Mouse (Mus musculus) spleen, postnatal 14 days (tissue): ENCODE data around the gene Fam184b.

ENCODE experiments used
- DNase-seq, 2 experiments: peaks; one replicate each; pipeline ENCODE4 v3.0.0; 2021 to 2022; ENCODE audit warnings: low spot score in 2 of 2

Fam184b gene

DNA sequence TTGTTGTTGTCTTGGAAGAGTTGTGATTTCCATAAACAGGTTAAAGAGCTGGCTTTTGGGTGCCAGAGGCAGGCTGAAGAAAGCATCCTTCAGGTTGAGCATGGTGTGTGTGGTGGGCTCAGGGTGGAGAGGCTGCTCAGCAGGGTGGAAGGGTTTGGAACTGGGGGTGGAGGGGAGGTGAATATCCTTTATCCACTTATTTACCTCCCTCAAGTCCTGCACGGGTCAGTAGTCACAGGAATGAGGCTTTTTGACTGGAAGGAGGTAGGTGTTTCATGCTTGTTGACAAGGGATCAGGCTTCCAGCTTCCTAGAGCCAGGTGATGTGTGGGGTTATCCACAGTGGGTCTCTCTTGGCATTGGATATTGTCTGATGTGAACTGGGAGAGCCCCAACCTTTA is 124.8 kb downstream of the Fam184b start:
- no peak for DNase-seq

GRCm38 (mm10) chr5:45513511-45513910 is 125.9 kb downstream of the Fam184b start:
- no peak for DNase-seq

DNA sequence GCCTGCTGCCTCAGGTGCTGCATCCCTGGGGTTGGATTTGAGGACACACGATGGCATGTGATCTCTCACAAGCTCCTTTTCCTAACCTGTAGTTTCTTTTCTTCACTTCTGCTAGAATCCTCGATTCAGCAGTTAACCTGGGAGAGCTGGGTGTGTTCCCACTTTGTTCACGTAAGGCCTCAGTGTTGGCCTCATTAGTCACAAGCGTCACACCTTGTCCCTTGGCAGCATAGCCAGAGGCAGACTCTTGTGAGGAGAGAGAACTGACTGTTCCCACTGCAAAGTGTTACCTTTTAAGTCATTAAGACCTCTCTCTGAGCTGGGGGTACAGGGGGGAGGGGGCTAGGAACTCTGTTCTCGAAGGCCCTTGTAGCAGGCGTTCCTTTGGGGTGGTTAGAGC is 126.5 kb downstream of the Fam184b start:
- DNase-seq = no peak

DNA sequence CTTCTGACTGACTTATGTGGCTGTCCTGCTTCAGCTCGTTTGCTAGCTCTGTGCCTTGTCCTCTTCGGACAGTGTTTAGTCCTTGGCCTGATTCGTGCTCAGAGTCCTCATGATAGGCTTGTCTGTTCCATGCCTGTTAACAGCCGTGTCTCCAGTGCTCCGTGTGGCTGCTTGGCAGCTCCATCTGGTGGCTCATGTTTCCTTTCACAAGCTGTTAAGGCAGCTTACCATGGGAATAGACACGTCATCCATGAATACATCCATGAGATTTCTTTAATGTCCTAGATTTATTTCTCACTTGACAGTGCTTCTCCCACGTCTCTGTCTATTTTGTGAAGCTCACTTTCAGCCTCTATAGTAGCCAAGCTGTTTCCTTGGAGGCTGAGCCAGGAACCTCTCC is 129.3 kb downstream of the Fam184b start:
- DNase-seq = no peak

GRCm38 (mm10) chr5:45497564-45497963 is 141.8 kb downstream of the Fam184b start:
- no peak for DNase-seq

GRCm38 (mm10) chr5:45496930-45497550 is 142.4 kb downstream of the Fam184b start:
- no peak for DNase-seq

- DNase-seq = no peak
Measured at GRCm38 (mm10) chr5:45496479-45496878, 142.9 kb downstream of the Fam184b start.

DNA sequence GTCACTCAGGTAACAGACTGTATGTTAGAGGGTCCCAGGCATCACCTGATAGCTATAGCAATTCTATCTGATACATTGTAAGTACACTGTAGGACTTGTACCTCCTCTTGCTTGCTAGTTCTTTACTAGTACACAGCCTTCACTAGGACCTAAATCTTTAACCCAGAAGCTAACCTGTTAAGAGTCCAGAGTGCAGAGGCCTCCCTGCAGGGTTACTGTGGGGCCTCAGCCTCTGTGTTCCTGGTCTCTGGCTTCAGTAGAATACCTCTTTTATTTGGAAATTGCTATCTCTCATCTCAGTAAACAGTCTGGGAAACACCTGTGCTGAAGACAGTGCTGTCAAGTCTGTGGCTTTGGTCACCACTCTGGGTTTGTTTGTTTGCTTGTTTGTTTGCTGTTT is 143.4 kb downstream of the Fam184b start:
- DNase-seq = no peak

DNA sequence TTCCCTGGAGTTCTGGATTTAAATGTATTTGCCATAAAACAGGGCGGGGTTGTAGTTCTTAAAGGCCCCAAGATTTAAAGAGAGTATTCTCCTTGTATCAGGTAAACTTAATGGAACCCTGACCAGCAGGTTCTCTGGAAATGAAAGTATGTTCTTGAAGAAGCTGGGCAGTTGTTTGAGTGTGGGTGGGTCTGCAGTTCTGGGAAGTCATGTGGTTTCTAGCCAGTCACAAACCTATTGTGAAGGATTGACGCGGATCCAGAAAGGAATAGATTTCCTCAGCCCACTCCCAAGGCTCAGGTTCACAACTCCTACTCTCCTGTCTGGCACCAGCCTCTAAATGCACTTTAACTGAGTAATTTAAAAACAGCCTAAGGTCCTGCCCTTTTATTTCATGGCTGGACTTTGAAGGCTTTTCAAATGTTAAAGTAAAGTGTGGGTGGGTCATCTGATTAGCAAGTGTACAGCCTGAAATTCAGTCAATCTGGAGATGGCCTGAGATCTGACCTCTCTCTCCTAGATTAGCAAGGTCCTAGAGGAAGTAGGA is 143.9 kb downstream of the Fam184b start:
- DNase-seq = no peak

GRCm38 (mm10) chr5:45494093-45494755 is 145.2 kb downstream of the Fam184b start:
- no peak for DNase-seq

DNA sequence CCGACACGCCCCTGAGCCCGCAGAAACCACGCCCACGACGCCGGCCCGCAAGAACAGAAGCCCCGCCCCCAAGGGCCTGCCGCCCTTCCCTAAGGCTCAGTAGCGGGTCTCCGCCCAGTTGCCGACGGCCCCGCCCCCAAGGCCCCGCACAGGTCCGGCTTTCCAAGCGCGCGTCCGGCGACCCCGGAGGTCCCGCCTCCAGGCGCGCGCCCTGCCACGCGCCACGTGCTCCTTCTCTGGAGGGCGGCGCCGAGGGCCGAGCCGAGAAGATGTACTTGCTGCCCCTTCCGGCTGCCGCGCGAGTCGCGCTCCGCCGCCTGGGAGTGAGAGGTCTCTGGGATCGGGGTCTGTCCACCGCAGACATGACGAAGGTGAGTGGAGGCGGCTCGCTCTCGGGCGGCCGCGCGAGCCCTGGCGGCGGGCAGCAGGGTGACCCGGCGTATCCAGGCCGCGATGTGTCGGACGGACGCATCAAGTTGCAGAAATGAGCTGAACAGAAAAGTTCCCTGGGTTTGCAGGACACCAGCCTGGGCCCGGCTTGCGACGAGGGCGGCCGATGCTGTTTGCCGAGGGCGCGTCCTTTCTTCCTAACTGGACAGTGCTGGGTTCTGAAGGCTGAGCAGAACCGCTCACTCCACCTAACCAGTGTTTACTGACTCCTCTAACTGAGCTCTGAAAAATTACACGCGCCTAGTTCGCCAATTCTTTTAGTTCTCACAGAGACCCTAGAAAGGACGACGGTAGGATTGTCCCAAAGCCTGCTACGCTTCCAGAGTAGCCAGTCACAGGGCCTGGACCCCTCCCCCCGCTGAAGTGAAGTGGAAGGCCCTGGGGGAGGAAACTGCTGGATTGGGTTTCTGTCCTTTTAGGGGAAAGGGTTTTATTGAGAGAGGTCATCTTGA is 146.0 kb downstream of the Fam184b start, which contains the start of gene Lap3:
TSS of gene Lap3 (plus strand) at position 184 of the 902 bp plus-strand sequence.
- DNase-seq = peak; percentile 94 to 95

- DNase-seq = no peak
Measured at GRCm38 (mm10) chr5:45491776-45492175, 147.6 kb downstream of the Fam184b start.

GRCm38 (mm10) chr5:45483654-45484053 is 155.8 kb downstream of the Fam184b start:
- no peak for DNase-seq

DNA sequence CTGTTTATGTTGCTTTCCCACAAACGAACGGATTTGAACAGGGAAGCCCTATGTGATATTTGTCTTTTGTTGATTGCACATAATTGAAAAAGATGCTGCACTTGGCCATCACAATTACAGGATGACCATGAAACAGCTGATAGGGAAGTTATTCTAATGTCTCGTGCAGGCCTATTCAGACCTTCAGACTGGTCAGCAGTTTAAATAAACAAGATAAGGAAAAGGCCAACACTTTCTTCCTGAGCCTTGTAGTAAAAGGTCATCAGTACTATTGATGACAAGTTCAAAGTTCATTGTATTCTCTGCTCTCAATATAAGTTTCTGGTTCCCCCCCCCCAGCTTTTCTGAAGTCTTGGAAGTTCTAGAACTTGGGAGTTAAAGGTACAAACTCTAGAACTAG is 156.8 kb downstream of the Fam184b start:
- no peak for DNase-seq

- DNase-seq = no peak
Measured at GRCm38 (mm10) chr5:45481125-45481524, 158.3 kb downstream of the Fam184b start.

GRCm38 (mm10) chr5:45480066-45480465 is 159.3 kb downstream of the Fam184b start:
- DNase-seq = no peak
